In genomic region chrX:142837316-142837715, GRCm38 (mm10) we compare ENCODE assay signal across 16 mouse cellular contexts.
"Had no signal": no experiment of that assay in that cellular context is flagged by ENCODE, and none has a peak within 500 bp of the region (broad histone marks: within the 10 kb centered on the region; RNA-seq: fewer than 3 reads in every experiment).

No protein-coding gene starts in this region.

- H3K36me3 ChIP-seq: midbrain, embryonic 15.5 days; neural tube, embryonic 12.5 days had no signal

- H3K9me3 ChIP-seq: limb, embryonic 10.5 days; liver, embryonic 15.5 days; megakaryocyte, embryonic 14.5 days; midbrain, embryonic 15.5 days; neural tube, embryonic 12.5 days had no signal

- H3K27me3 ChIP-seq: liver, embryonic 15.5 days; midbrain, embryonic 15.5 days; neural tube, embryonic 12.5 days had no signal

- ATAC-seq: midbrain, embryonic 15.5 days had no signal

- H3K9ac ChIP-seq: liver, embryonic 15.5 days; lung, embryonic 14.5 days; midbrain, embryonic 15.5 days; neural tube, embryonic 12.5 days had no signal

- H3K27ac ChIP-seq: kidney, postnatal 0 days; layer of hippocampus, adult 2 months; limb, embryonic 10.5 days; liver, embryonic 15.5 days; midbrain, embryonic 15.5 days; neural tube, embryonic 12.5 days; stomach, postnatal 0 days had no signal

- H3K4me3 ChIP-seq: layer of hippocampus, adult 2 months; limb, embryonic 10.5 days; liver, embryonic 15.5 days; megakaryocyte, embryonic 14.5 days; midbrain, embryonic 15.5 days; neural tube, embryonic 12.5 days had no signal

- DNase-seq: kidney, postnatal 4 days; lung, embryonic 14.5 days; lung, postnatal 10 days; lung, postnatal 4 days; thymus, adult 2 months; thymus, postnatal 25 days had no signal

- H3K4me2 ChIP-seq: liver, embryonic 11.5 days; liver, embryonic 15.5 days; lung, embryonic 14.5 days; midbrain, embryonic 11.5 days; midbrain, embryonic 15.5 days; neural tube, embryonic 12.5 days had no signal

- H3K4me1 ChIP-seq: liver, embryonic 15.5 days; midbrain, embryonic 15.5 days; neural tube, embryonic 12.5 days had no signal
